Mouse (Mus musculus): ENCODE results near the gene Camsap1.

- TF ChIP-seq TBP (IDR thresholded peaks at IDR 0.05; ENCODE audit: low read depth, low read length) (no peak), CTCF (IDR thresholded peaks at IDR 0.05 in 2 of 3, conservative IDR thresholded peaks at IDR 0.05 in 1 of 3; ENCODE audit: control insufficient read depth in 1 of 3, insufficient read depth in 1 of 3, low read depth in 2 of 3, low read length in 3 of 3, poor library complexity in 1 of 3, severe bottlenecking in 1 of 3) (no peak), TAL1 (IDR thresholded peaks at IDR 0.05; ENCODE audit: low read length) (no peak), POLR2AphosphoS5 (IDR thresholded peaks at IDR 0.05; ENCODE audit: borderline replicate concordance, low read depth, low read length) (no peak), GABPA (IDR thresholded peaks at IDR 0.05; ENCODE audit: low read depth, low read length) (no peak), MAX (IDR thresholded peaks at IDR 0.05; ENCODE audit: low read length) (no peak)
These were observed 33.8 kb downstream of the Camsap1 start for GRCm38 (mm10) chr2:25949291-25949690.
